Mouse (Mus musculus): ENCODE data around the gene Myh2.

Myh2 gene

DNA sequence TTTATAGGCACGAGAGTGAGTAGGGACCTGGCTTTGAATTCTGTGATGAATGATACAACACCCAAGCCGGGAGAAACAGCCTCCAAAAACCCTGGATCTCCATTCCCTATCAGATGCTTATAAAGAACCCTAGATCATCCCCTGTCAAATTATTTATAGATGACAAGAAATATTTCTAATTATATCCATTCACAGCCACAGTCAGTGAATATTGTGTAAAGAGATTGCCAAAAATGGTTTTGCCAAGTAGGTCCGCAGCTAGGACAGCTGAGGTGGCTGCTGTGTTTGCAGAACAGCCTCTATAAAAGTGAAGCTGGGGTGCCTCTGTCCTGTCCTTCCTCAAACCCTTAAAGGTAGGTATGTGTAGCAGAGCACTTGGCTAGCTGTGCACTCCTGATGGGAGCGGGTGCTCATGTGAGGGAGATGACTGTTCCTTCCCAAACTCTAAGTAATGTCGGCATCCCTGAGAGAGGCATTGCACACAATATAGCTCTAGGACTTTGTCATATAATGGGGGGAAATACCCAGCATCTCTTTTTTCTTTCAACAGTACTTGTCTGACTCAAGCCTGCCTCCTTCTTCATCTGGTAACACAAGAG, 66.8 kb downstream of the Myh2 start, which contains the start of gene Myh4:
Gene Myh4, plus strand, starts transcription at position 549 of the 599 bp plus-strand sequence.
- no peaks in the 10 kb centered on the region for H3K36me3 ChIP-seq (ENCODE audit: insufficient read depth, low read length)
- no peak within 1 kb of the TSS for H3K4me3 ChIP-seq (replicated peaks; ENCODE audit: low read length)
- peaks cover 2% of the 10 kb centered on the region for H3K9me3 ChIP-seq (ENCODE audit: low read length)
- TF ChIP-seq POU5F1 (IDR thresholded peaks at IDR 0.05; ENCODE audit: borderline replicate concordance, low read length) = no peak
- no peak for TF ChIP-seq CTCF (conservative IDR thresholded peaks at IDR 0.05; ENCODE audit: low read length)
- TF ChIP-seq NANOG (IDR thresholded peaks at IDR 0.05; ENCODE audit: borderline replicate concordance, low read length) = no peak
- no peaks in the 10 kb centered on the region for H3K27me3 ChIP-seq (ENCODE audit: insufficient read depth, low read length)
- no peaks in the 10 kb centered on the region for H3K4me1 ChIP-seq (replicated peaks; ENCODE audit: low read depth, low read length)

DNA sequence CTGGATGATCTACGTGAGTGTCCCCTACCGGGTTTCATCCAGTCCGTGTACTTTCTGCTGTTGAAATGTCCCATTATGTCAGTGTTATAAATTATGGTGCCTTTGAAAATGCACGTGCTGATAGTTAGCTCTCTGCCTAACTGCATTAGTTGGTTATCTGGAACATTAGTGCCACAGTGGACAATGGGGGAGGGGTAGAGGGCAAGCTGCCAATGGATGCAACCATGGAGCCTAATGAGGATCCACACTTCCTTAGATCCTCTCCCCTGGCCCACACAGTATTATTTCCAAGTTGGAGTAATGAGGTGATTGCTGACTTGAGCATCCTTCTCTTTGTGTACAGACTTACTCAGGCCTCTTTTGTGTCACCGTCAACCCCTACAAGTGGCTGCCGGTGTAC, 70.2 kb downstream of the Myh2 start:
- Histone ChIP-seq H3K36me3 (ENCODE audit: insufficient read depth, low read length) (no peaks in the 10 kb centered on the region), H3K4me1 (replicated peaks; ENCODE audit: low read depth, low read length) (no peaks in the 10 kb centered on the region)

More for the DNA sequence above, 70.2 kb downstream of the Myh2 start:
- no peak for TF ChIP-seq CTCF (conservative IDR thresholded peaks at IDR 0.05; ENCODE audit: low read length)
- no peak for TF ChIP-seq NANOG (IDR thresholded peaks at IDR 0.05; ENCODE audit: borderline replicate concordance, low read length)
- TF ChIP-seq POU5F1 (IDR thresholded peaks at IDR 0.05; ENCODE audit: borderline replicate concordance, low read length) = no peak
- H3K9me3 ChIP-seq (ENCODE audit: low read length) = no peaks in the 10 kb centered on the region
- H3K4me3 ChIP-seq (replicated peaks; ENCODE audit: low read length) = no peak overlapping the region
- no peaks in the 10 kb centered on the region for H3K27me3 ChIP-seq (ENCODE audit: insufficient read depth, low read length)
